Mouse (Mus musculus): ENCODE results near the gene Wfs1. TPM values are rescaled to one million over a fixed set of nuclear protein-coding genes. Genes with fewer than 3 reads are reported as not detected.

Gene Wfs1
- total RNA-seq, 2 experiments from 2014 or later, result 61.1 to 73.3 TPM

GRCm38 (mm10) chr5:36933383-36933782 lies 55.6 kb downstream of the Wfs1 start:
- no peak for DNase-seq

- no peak for DNase-seq
Measured at GRCm38 (mm10) chr5:36929376-36929775, 59.6 kb downstream of the Wfs1 start.

- no peak for DNase-seq
Measured at GRCm38 (mm10) chr5:36928701-36929100, 60.3 kb downstream of the Wfs1 start.

- DNase-seq, result no peak
Measured at GRCm38 (mm10) chr5:36923826-36924700, 64.9 kb downstream of the Wfs1 start.

- no peak for DNase-seq
Measured at GRCm38 (mm10) chr5:36922811-36923210, 66.2 kb downstream of the Wfs1 start.

GRCm38 (mm10) chr5:36921871-36922270 lies 67.1 kb downstream of the Wfs1 start:
- no peak for DNase-seq

GRCm38 (mm10) chr5:36920072-36920471 lies 68.9 kb downstream of the Wfs1 start:
- no peak for DNase-seq

GRCm38 (mm10) chr5:36918016-36918415 lies 71.0 kb downstream of the Wfs1 start:
- DNase-seq, result no peak

GRCm38 (mm10) chr5:36917245-36917644 lies 71.8 kb downstream of the Wfs1 start:
- DNase-seq, result no peak

- no peak for DNase-seq
Measured at GRCm38 (mm10) chr5:36916581-36916980, 72.4 kb downstream of the Wfs1 start.

Other genes starting within 250 kb of the Wfs1 start
- 1 to 10 TPM; 6.9 to 8.1 TPM for gene Bloc1s4, start 240.6 kb downstream of the Wfs1 start, total RNA-seq (2021)
- gene Mrfap1, start 192.4 kb downstream of the Wfs1 start, total RNA-seq (2021), result 100 to 1,000 TPM; 220 to 232 TPM
- 1 to 10 TPM; 3.5 to 5.2 TPM for gene Man2b2, start 158.6 kb downstream of the Wfs1 start, total RNA-seq (2021)
- gene Ppp2r2c, start 120.7 kb downstream of the Wfs1 start, total RNA-seq (2021), result under 1 TPM; 0.41 to 0.70 TPM
- not detected for gene Gm1043, start 96.2 kb upstream of the Wfs1 start, total RNA-seq (2021)

Measured in gastrocnemius, postnatal 25 days (tissue).